Mouse (Mus musculus) CH12.LX (cell line): ENCODE measurements around the gene Clptm1. TPM values are rescaled to one million over a fixed set of nuclear protein-coding genes. Genes with fewer than 3 reads are reported as not detected.

Experiments
- DNase-seq: peaks from one replicate; pipeline ENCODE4 v3.0.0-alpha.2; 2013; ENCODE audit errors: extremely low read depth
- H3K27ac ChIP-seq: 2 replicates; pipeline ENCODE4 v1.5.1; 2012; ENCODE audit warnings: low read depth, mild to moderate bottlenecking, control low read depth, moderate library complexity; ENCODE audit not compliant: insufficient read depth
- H3K27me3 ChIP-seq: replicated peaks from 2 replicates; pipeline ENCODE3; 2012; ENCODE audit warnings: inconsistent platforms
- H3K36me3 ChIP-seq, 2 experiments: replicated peaks in 1 of 2; 2 replicates each; pipeline versions ENCODE3 to v1.6.1; 2012; ENCODE audit warnings: inconsistent platforms in 1 of 2, low read length in 1 of 2, mild to moderate bottlenecking in 1 of 2, mixed read lengths in 1 of 2, moderate library complexity in 1 of 2; ENCODE audit not compliant: control insufficient read depth in 1 of 2, insufficient read depth in 1 of 2
- H3K4me1 ChIP-seq, 2 experiments: 2 replicates each; pipeline ENCODE4 v1.6.1; 2012; ENCODE audit warnings: inconsistent platforms in 1 of 2, moderate library complexity in 1 of 2; ENCODE audit not compliant: insufficient read depth in 2 of 2, control insufficient read depth in 1 of 2
- H3K4me2 ChIP-seq: 2 replicates; pipeline ENCODE4 v1.6.1; 2012; ENCODE audit warnings: low read depth, mild to moderate bottlenecking, control low read depth; ENCODE audit not compliant: poor library complexity, insufficient read depth, severe bottlenecking
- H3K4me3 ChIP-seq, 3 experiments: fragments of 150-350 bp in 1 of 3; sonication (generic) in 1 of 3; replicated peaks in 1 of 3; 2 replicates each; pipeline versions ENCODE3 to v1.5.1; 2011 to 2012; ENCODE audit warnings: low read depth in 2 of 3, low read length in 2 of 3, mild to moderate bottlenecking in 2 of 3, moderate library complexity in 2 of 3, control low read depth in 1 of 3, improper control_type of control experiment in 1 of 3, inconsistent platforms in 1 of 3, mixed read lengths in 1 of 3; ENCODE audit not compliant: poor library complexity in 1 of 3
- H3K79me2 ChIP-seq: replicated peaks from 2 replicates; pipeline ENCODE4 v1.6.1; 2012; ENCODE audit warnings: mild to moderate bottlenecking, moderate library complexity; ENCODE audit not compliant: control insufficient read depth, poor library complexity, insufficient read depth, severe bottlenecking; ENCODE audit errors: extremely low read depth
- H3K9ac ChIP-seq: 2 replicates; pipeline ENCODE4 v1.6.1; 2012; ENCODE audit warnings: low read depth, mild to moderate bottlenecking, control low read depth, moderate library complexity; ENCODE audit not compliant: insufficient read depth
- H3K9me3 ChIP-seq: replicated peaks from 2 replicates; pipeline ENCODE3; 2012; ENCODE audit warnings: low read length, inconsistent platforms, mixed read lengths
- CHD2 ChIP-seq: IDR thresholded peaks from 2 replicates; pipeline ENCODE4 v1.6.1; 2011; ENCODE audit warnings: low read length, improper control_type of control experiment
- CTCF ChIP-seq, 2 experiments: IDR thresholded peaks in 1 of 2; conservative IDR thresholded peaks in 1 of 2; 2 replicates each; pipeline ENCODE4 v1.5.1; 2011 to 2012; ENCODE audit warnings: low read depth in 2 of 2, low read length in 2 of 2, improper control_type of control experiment in 1 of 2, inconsistent platforms in 1 of 2, mild to moderate bottlenecking in 1 of 2, moderate library complexity in 1 of 2
- E2F4 ChIP-seq: IDR thresholded peaks from 2 replicates; pipeline ENCODE4 v1.6.1; 2011; ENCODE audit warnings: low read depth, low read length, improper control_type of control experiment; ENCODE audit not compliant: insufficient replicate concordance
- ELF1 ChIP-seq: IDR thresholded peaks from 2 replicates; pipeline ENCODE4 v1.6.1; 2014; ENCODE audit warnings: low read depth, mild to moderate bottlenecking, inconsistent platforms, low read length, improper control_type of control experiment
- EP300 ChIP-seq: IDR thresholded peaks from 2 replicates; pipeline ENCODE4 v1.6.1; 2011; ENCODE audit warnings: low read length, improper control_type of control experiment
- MAFK ChIP-seq: IDR thresholded peaks from 2 replicates; pipeline ENCODE4 v1.6.1; 2011; ENCODE audit warnings: low read length, improper control_type of control experiment; ENCODE audit not compliant: insufficient replicate concordance
- MEF2A ChIP-seq: IDR thresholded peaks from 2 replicates; pipeline ENCODE4 v1.6.1; 2014; ENCODE audit warnings: low read depth, mild to moderate bottlenecking, inconsistent platforms, low read length, improper control_type of control experiment, borderline replicate concordance
- NRF1 ChIP-seq: IDR thresholded peaks from 2 replicates; pipeline ENCODE4 v1.6.1; 2014; ENCODE audit warnings: low read depth, mild to moderate bottlenecking, inconsistent platforms, low read length, improper control_type of control experiment, moderate library complexity
- POLR2A ChIP-seq: IDR thresholded peaks from 2 replicates; pipeline ENCODE4 v1.6.1; 2011; ENCODE audit warnings: low read depth, mild to moderate bottlenecking, improper control_type of control experiment, low read length
- UBTF ChIP-seq: IDR thresholded peaks from 2 replicates; pipeline ENCODE4 v1.6.1; 2012; ENCODE audit warnings: low read depth, mild to moderate bottlenecking, inconsistent platforms, low read length, improper control_type of control experiment, moderate library complexity
- ZNF384 ChIP-seq: IDR thresholded peaks from 2 replicates; pipeline ENCODE4 v1.6.1; 2012; ENCODE audit warnings: low read depth, low read length, improper control_type of control experiment, inconsistent platforms
- dilution Hi-C: fragments of 300-500 bp; cut with MboI; formaldehyde crosslinking; loops from 2 replicates; pipeline ENCODE4 v1.14.3; 2020; ENCODE audit warnings: low sequenced_read_pairs; ENCODE audit not compliant: extremely low pct_unique_long_range_greater_than_20kb, extremely low pct_ligation_motif_present
- in situ Hi-C: fragments of 300-500 bp; cut with MboI; formaldehyde crosslinking; loops from 3 replicates; pipeline ENCODE4 v1.14.3; 2019; ENCODE audit warnings: low sequenced_read_pairs, low pct_ligation_motif_present, low pct_unique_long_range_greater_than_20kb, mixed read lengths
- polyA plus RNA-seq: library from polyadenylated mRNA; unstranded; fragments of >175 nt; gene quantifications from 2 replicates; pipeline ENCODE4 v1.2.1, GENCODE M21; 2012; ENCODE audit warnings: low read depth; ENCODE audit not compliant: insufficient read length
- total RNA-seq, 2 experiments: library from RNA; depleted of rRNA; stranded (reverse); fragments of 300-350 nt in 1 of 2; fragments of >200 nt in 1 of 2; gene quantifications; 2 replicates each; pipeline ENCODE4 v1.2.3; 2012 to 2014

The Clptm1 gene
- total and polyA plus RNA-seq, 3 experiments: 33.8 to 70.9 (median 43.6) TPM

- no peaks in the 10 kb centered on the region for H3K79me2 ChIP-seq
- H3K4me2 ChIP-seq: no peak overlapping the region
- TF ChIP-seq CHD2 (no peak), ZNF384 (peak; percentile 52)
- no peak overlapping the region for H3K27ac ChIP-seq
- H3K9me3 ChIP-seq: peaks cover 5% of the 10 kb centered on the region
- no peak overlapping the region for H3K9ac ChIP-seq
- peaks cover 6 to 35% of the 10 kb centered on the region in 2 experiments; a peak in 3 of 4 replicates for H3K4me1 ChIP-seq
- DNase-seq: no peak
- H3K27me3 ChIP-seq: no peaks in the 10 kb centered on the region
- dilution Hi-C loops: no loop called here
- no peak overlapping the region for H3K4me3 ChIP-seq
- peaks cover 49 to 79% of the 10 kb centered on the region in 2 experiments for H3K36me3 ChIP-seq
- in situ Hi-C loops: no loop called here
Measured at GRCm38 (mm10) chr7:19699827-19700148, 35.0 kb upstream of the Clptm1 start.

DNA sequence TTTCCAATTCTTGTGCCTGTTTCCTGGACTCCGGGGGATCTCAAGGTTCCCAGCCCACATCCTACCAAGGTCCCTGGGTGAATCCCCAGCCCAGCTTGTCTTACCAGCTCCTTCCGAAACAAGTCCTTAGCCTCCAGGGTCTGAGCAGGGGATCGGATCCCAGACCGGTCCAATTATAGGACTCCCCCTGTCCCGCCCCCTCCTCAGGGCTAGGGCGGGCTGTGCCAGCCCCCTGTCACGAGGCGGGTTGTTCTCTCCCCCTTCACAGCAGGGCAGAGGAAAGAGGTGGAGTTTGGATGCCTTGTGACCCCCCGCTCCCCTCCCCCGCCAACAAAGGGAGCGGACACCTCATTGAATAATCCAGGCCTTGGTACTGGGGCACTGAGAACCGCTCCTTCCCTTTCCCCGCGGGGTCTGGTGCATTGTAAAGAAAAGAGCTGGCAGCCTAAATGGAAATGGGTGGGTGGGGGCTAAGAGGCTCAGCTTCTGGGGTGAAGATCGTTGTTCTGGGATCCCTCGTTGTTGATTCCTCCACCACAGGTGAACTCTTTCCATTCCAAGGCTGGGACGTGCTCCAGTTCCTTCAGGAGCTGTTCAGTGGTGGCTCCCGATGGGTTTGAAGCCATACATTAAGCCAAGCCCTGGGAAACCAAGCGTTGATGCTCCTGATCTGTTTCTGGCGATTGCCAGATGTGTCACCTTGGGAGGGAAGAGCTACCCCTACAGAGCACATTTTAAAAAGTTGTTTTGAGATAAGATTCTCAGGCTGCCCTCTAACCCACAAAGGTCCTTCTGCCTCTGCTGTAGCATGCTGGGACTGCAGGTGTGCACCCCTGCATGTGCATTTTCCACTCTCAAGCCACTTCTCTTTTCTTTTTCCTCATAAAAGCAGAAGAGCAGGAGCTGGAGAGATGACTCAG, 34.3 kb upstream of the Clptm1 start, which contains the start of gene Apoe:
Apoe (minus strand) TSS at position 282 of the 920 bp plus-strand sequence.
- dilution Hi-C loops (no loop called here), in situ Hi-C loops (no loop called here)
- H3K4me1 ChIP-seq: peaks cover 6 to 35% of the 10 kb centered on the region in 2 experiments; a peak in 3 of 4 replicates
- H3K4me3 ChIP-seq: no peak within 1 kb of the TSS
- peak in 1 of 2 experiments; percentile 0; a peak in 1 of 4 replicates for TF ChIP-seq CTCF (conservative IDR thresholded peaks at IDR 0.05 in 1 of 2, IDR thresholded peaks at IDR 0.05 in 1 of 2; ENCODE audit: low read depth in 2 of 2, low read length in 2 of 2)
- TF ChIP-seq EP300: no peak
- TF ChIP-seq ELF1: no peak
- no peak for TF ChIP-seq MAFK
- TF ChIP-seq MEF2A: no peak
- no peak for TF ChIP-seq UBTF
- H3K9ac ChIP-seq: no peak within 1 kb of the TSS
- no peak within 1 kb of the TSS for H3K4me2 ChIP-seq
- no peak within 1 kb of the TSS for H3K27ac ChIP-seq
- no peaks in the 10 kb centered on the region for H3K27me3 ChIP-seq
- no peaks in the 10 kb centered on the region for H3K79me2 ChIP-seq
- no peak for DNase-seq
- peaks cover 5% of the 10 kb centered on the region for H3K9me3 ChIP-seq
- H3K36me3 ChIP-seq: peaks cover 49 to 73% of the 10 kb centered on the region in 2 experiments

DNA sequence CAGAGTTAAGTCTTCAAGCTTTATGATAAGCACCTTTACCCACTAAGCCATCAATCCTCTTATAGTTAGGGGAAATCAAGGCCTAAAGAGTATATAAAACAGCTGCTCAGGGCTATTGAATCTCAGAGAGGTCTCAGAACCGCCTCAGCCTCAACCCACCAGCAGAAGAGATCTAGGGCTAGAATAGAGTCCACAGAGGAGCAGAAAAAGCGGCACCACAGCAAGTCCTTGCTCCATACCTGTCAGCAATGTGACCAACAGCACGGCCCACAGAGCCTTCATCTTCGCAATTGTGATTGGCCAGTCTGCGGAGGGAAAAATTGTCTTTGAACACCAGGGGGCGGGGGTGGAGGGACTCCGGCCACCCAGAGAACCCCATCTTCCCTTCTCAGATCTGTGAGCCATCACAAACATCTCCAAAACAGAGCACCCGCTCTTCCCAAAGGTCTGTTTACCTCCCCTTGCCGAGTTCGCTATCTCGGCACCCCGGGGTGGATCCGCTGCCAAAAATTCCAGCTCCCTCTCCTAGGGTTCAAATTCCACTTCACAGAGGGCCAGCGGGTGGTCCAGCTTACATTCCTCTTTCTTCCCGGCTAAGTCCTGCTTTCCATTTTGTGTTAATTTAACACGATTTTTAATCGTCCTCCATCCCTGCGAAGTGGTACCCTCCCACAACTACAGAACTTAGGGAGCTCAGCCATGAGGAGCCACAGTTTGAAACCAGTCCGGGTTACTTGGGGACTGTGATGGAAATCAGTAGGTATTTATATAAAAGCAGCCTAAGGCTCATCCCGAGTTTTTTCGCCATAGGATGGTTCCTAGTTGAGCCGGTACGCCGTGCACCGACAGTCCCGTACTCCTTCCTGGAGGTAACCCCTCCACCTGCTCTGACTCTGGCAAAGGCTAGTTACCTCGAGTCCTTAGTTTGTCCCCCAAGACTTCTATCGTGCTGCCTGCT, 33.4 kb upstream of the Clptm1 start:
- H3K4me1 ChIP-seq: peaks cover 6 to 35% of the 10 kb centered on the region in 2 experiments; a peak in 3 of 4 replicates
- TF ChIP-seq POLR2A: peak; percentile 1; the same call in 1 of the 2 replicates
- no peak for TF ChIP-seq E2F4
- no peak for TF ChIP-seq NRF1
- no peak overlapping the region for H3K9ac ChIP-seq
- no peaks in the 10 kb centered on the region for H3K27me3 ChIP-seq
- H3K4me3 ChIP-seq: no peak overlapping the region
- H3K9me3 ChIP-seq: peaks cover 5% of the 10 kb centered on the region
- no peak overlapping the region for H3K27ac ChIP-seq
- dilution Hi-C loops: no loop called here
- in situ Hi-C loops: no loop called here
- no peak overlapping the region for H3K4me2 ChIP-seq
- peaks cover 41 to 63% of the 10 kb centered on the region in 2 experiments for H3K36me3 ChIP-seq
- no peak for DNase-seq
- H3K79me2 ChIP-seq: no peaks in the 10 kb centered on the region
